Mouse (Mus musculus): Measurements from ENCODE around the gene Nfrkb.

DNA sequence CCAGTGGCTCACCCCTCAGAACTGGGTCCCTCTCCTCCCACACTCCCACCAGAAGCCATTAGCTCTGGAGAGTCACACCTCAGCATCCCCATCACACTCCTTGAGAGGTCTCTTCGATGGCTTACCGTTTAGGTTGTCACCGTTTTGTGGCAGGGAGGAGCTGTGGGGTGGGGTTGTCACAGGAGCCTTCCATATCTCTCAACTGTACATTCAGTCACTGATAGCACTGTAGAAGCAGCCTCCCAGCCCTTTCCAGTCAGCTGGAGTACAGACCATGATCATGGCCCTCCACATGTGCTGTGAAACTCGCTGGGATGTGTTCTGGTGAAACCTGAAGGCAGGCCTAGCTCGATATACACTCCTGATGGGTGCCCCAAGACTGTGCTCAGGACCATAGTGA lies 36.2 kb downstream of the Nfrkb start:
- TF ChIP-seq CTCF (IDR thresholded peaks at IDR 0.05; ENCODE audit: insufficient read depth, low read depth, low read length) = no peak
- no peak for TF ChIP-seq POLR2A (IDR thresholded peaks at IDR 0.05; ENCODE audit: insufficient read depth, low read depth, low read length)

All from olfactory bulb, adult 2 months (tissue).